Mouse (Mus musculus) sigmoid colon, adult 10 weeks (tissue): Measurements from ENCODE around the gene Eif4e. TPM values are rescaled to one million over a fixed set of nuclear protein-coding genes. Genes with fewer than 3 reads are reported as not detected.

Source experiments
- polyA plus RNA-seq: library from polyadenylated mRNA; stranded (reverse); fragments of 350-450 nt; fragmentation: Illumina TruSeq; extraction: RNeasy Lipid Tissue Mini Kit (QIAGEN cat#74804); gene quantifications from one replicate; pipeline ENCODE4 v1.2.3, GENCODE M21; 2014; ENCODE audit warnings: low read depth, low replicate concordance

Gene Eif4e
- polyA plus RNA-seq: 201 TPM

GRCm38 (mm10) chr3:138526073-138526915, at the start of gene Eif4e:
Gene Eif4e, plus strand, starts transcription at chr3:138526179.

GRCm38 (mm10) chr3:138489327-138490033, 36.5 kb upstream of the Eif4e start, which contains the start of gene Metap1:
Gene Metap1, minus strand, starts transcription at chr3:138489515.

Other genes with a start within 250 kb of the Eif4e start
- gene Adh6a, start 212.9 kb upstream of the Eif4e start, polyA plus RNA-seq: 0.32 TPM
- not detected for gene Adh6b, start 184.4 kb upstream of the Eif4e start, polyA plus RNA-seq
- not detected for gene Adh4, start 110.7 kb upstream of the Eif4e start, polyA plus RNA-seq
- gene Adh5, start 83.1 kb upstream of the Eif4e start, polyA plus RNA-seq: 91.5 TPM
- gene Metap1, start 36.7 kb upstream of the Eif4e start, polyA plus RNA-seq: 82.3 TPM
- gene Tspan5, start 216.0 kb downstream of the Eif4e start, polyA plus RNA-seq: 19.3 TPM